Mouse (Mus musculus) megakaryocyte, adult 5-6 weeks (primary cell): ENCODE results near the gene Defb30. TPM values are rescaled to one million over a fixed set of nuclear protein-coding genes. Genes with fewer than 3 reads are reported as not detected.

Experiments
- total RNA-seq, 2 experiments: library from RNA; stranded (forward) in 1 of 2; stranded (reverse) in 1 of 2; fragments of 153-499, 151-499 nt in 1 of 2; fragments of 221-1000, 200-1000 nt in 1 of 2; gene quantifications; 2 replicates each; pipeline versions ENCODE4 v1.2.3 to v1.2.4; 2015 to 2017

The Defb30 gene
- total RNA-seq, 2 experiments from 2014 or later: not detected

Other genes with a start within 250 kb of the Defb30 start
- gene Wdfy2, start 212.3 kb downstream of the Defb30 start, total RNA-seq (2015): 35.4 and 35.8 TPM in 2 replicates
- 45.7 and 51.7 TPM in 2 replicates for gene Wdfy2, start 212.3 kb downstream of the Defb30 start, total RNA-seq (2017)
- gene Defb48, start 65.5 kb downstream of the Defb30 start, total RNA-seq (2015): not detected in 2 replicates
- not detected in 2 replicates for gene Defb48, start 65.5 kb downstream of the Defb30 start, total RNA-seq (2017)
- not detected in 2 replicates for gene Defb47, start 51.9 kb downstream of the Defb30 start, total RNA-seq (2015)
- gene Defb47, start 51.9 kb downstream of the Defb30 start, total RNA-seq (2017): not detected in 2 replicates
- gene Defb43, start 38.2 kb downstream of the Defb30 start, total RNA-seq (2015): not detected in 2 replicates
- not detected in 2 replicates for gene Defb43, start 38.2 kb downstream of the Defb30 start, total RNA-seq (2017)
- gene Defb42, start 3.0 kb downstream of the Defb30 start, total RNA-seq (2015): not detected in 2 replicates
- not detected in 2 replicates for gene Defb42, start 3.0 kb downstream of the Defb30 start, total RNA-seq (2017)